Mouse (Mus musculus) midbrain, embryonic 15.5 days (tissue): ENCODE measurements around the gene Cacna2d3. TPM values are rescaled to one million over a fixed set of nuclear protein-coding genes. Genes with fewer than 3 reads are reported as not detected.

Experiments
- ATAC-seq: fragments of 200-750 bp; cut with Nextera tagmentation; replicated peaks from 2 replicates; pipeline ENCODE4 v1.8.0; 2017; ENCODE audit warnings: moderate TSS enrichment
- H3K27ac ChIP-seq: fragments of 300-500 bp; sonication (generic); 2 replicates; pipeline ENCODE4 v1.5.1; 2015; ENCODE audit warnings: mild to moderate bottlenecking, inconsistent platforms
- H3K27me3 ChIP-seq: fragments of 300-500 bp; sonication (generic); replicated peaks from 2 replicates; pipeline ENCODE4 v1.6.1; 2015; ENCODE audit warnings: inconsistent platforms
- H3K36me3 ChIP-seq: fragments of 300-500 bp; sonication (generic); replicated peaks from 2 replicates; pipeline ENCODE4 v1.6.1; 2015; ENCODE audit warnings: inconsistent platforms
- H3K4me1 ChIP-seq: fragments of 300-500 bp; sonication (generic); 2 replicates; pipeline ENCODE4 v1.6.1; 2015; ENCODE audit warnings: inconsistent platforms
- H3K4me2 ChIP-seq: fragments of 300-500 bp; sonication (generic); 2 replicates; pipeline ENCODE4 v1.6.1; 2015; ENCODE audit warnings: inconsistent platforms, mild to moderate bottlenecking, moderate library complexity
- H3K4me3 ChIP-seq: fragments of 300-500 bp; sonication (generic); 2 replicates; pipeline ENCODE4 v1.5.1; 2015; ENCODE audit warnings: mild to moderate bottlenecking, inconsistent platforms
- H3K9ac ChIP-seq: fragments of 300-500 bp; sonication (generic); 2 replicates; pipeline ENCODE4 v1.6.1; 2015; ENCODE audit warnings: mild to moderate bottlenecking, inconsistent platforms
- H3K9me3 ChIP-seq: fragments of 300-500 bp; sonication (generic); 2 replicates; pipeline ENCODE4 v1.6.1; 2016; ENCODE audit warnings: inconsistent platforms
- WGBS: fragments of 180-500 bp; shearing (Covaris S2); methylation state at CpG from one replicate; pipeline ENCODE4 v1.1.7; 2015; ENCODE audit warnings: mixed read lengths; 5-methylcytosine and 5-hydroxymethylcytosine counted together
- polyA plus RNA-seq: library from polyadenylated mRNA; unstranded; fragments of >200 nt; fragmentation: Nextera tagmentation; extraction: Ambion mirVana; gene quantifications from 2 replicates; pipeline ENCODE4 v1.2.1, GENCODE M21; 2015

The Cacna2d3 gene
- polyA plus RNA-seq, 1 experiment from 2014 or later, result 41.9 TPM

GRCm38 (mm10) chr14:29042355-29042754 lies 679.3 kb downstream of the Cacna2d3 start:
- Histone ChIP-seq H3K4me2 (no peak overlapping the region), H3K9ac (no peak overlapping the region), H3K4me3 (no peak overlapping the region), H3K27me3 (no peaks in the 10 kb centered on the region), H3K9me3 (no peaks in the 10 kb centered on the region), H3K27ac (no peak overlapping the region), H3K4me1 (no peaks in the 10 kb centered on the region), H3K36me3 (no peaks in the 10 kb centered on the region)
- no peak for ATAC-seq
- WGBS, result 77% methylated on average over 1 of the region's 1 CpGs

- Histone ChIP-seq H3K27ac (no peak overlapping the region), H3K9me3 (no peaks in the 10 kb centered on the region)
- 98% methylated on average over 1 of the region's 1 CpGs for WGBS
Observed at GRCm38 (mm10) chr14:29041498-29041897, 680.2 kb downstream of the Cacna2d3 start.

GRCm38 (mm10) chr14:29040606-29041364 lies 680.9 kb downstream of the Cacna2d3 start:
- H3K4me1 ChIP-seq, result no peaks in the 10 kb centered on the region
- no peaks in the 10 kb centered on the region for H3K9me3 ChIP-seq
- 74% methylated on average over 9 of the region's 9 CpGs for WGBS
- no peaks in the 10 kb centered on the region for H3K27me3 ChIP-seq
- H3K9ac ChIP-seq, result no peak overlapping the region
- H3K36me3 ChIP-seq, result no peaks in the 10 kb centered on the region
- no peak overlapping the region for H3K27ac ChIP-seq
- no peak for ATAC-seq
- H3K4me3 ChIP-seq, result no peak overlapping the region
- H3K4me2 ChIP-seq, result no peak overlapping the region

More at GRCm38 (mm10) chr14:29041498-29041897, 680.2 kb downstream of the Cacna2d3 start:
- H3K9ac ChIP-seq, result no peak overlapping the region
- no peak overlapping the region for H3K4me3 ChIP-seq
- H3K4me2 ChIP-seq, result no peak overlapping the region
- ATAC-seq, result no peak
- no peaks in the 10 kb centered on the region for H3K4me1 ChIP-seq
- no peaks in the 10 kb centered on the region for H3K36me3 ChIP-seq
- no peaks in the 10 kb centered on the region for H3K27me3 ChIP-seq

- Histone ChIP-seq H3K9me3 (no peaks in the 10 kb centered on the region), H3K4me3 (no peak overlapping the region), H3K27ac (no peak overlapping the region), H3K4me2 (no peak overlapping the region), H3K9ac (no peak overlapping the region), H3K36me3 (no peaks in the 10 kb centered on the region), H3K27me3 (no peaks in the 10 kb centered on the region), H3K4me1 (no peaks in the 10 kb centered on the region)
- no peak for ATAC-seq
- WGBS, result 73% methylated on average over 5 of the region's 5 CpGs
Observed at GRCm38 (mm10) chr14:29038246-29038645, 683.4 kb downstream of the Cacna2d3 start.

- H3K9ac ChIP-seq, result no peak overlapping the region
- WGBS, result 90% methylated on average over 1 of the region's 1 CpGs
- ATAC-seq, result no peak
Observed at GRCm38 (mm10) chr14:29031858-29032395, 689.7 kb downstream of the Cacna2d3 start.

GRCm38 (mm10) chr14:29030519-29030918 lies 691.1 kb downstream of the Cacna2d3 start:
- Histone ChIP-seq H3K27me3 (no peaks in the 10 kb centered on the region), H3K27ac (peak overlapping the region; percentile 32; the same call in 1 of the 2 replicates), H3K4me3 (no peak overlapping the region), H3K9me3 (no peaks in the 10 kb centered on the region), H3K36me3 (no peaks in the 10 kb centered on the region), H3K4me2 (no peak overlapping the region), H3K4me1 (peaks cover 26% of the 10 kb centered on the region), H3K9ac (no peak overlapping the region)
- 36% methylated on average over 9 of the region's 9 CpGs for WGBS
- ATAC-seq, result no peak

More at GRCm38 (mm10) chr14:29031858-29032395, 689.7 kb downstream of the Cacna2d3 start:
- Histone ChIP-seq H3K4me3 (no peak overlapping the region), H3K27me3 (no peaks in the 10 kb centered on the region), H3K4me2 (no peak overlapping the region), H3K4me1 (peaks cover 26% of the 10 kb centered on the region), H3K36me3 (no peaks in the 10 kb centered on the region), H3K9me3 (no peaks in the 10 kb centered on the region), H3K27ac (no peak overlapping the region)

GRCm38 (mm10) chr14:29029896-29030420 lies 691.7 kb downstream of the Cacna2d3 start:
- H3K4me3 ChIP-seq, result no peak overlapping the region
- H3K36me3 ChIP-seq, result no peaks in the 10 kb centered on the region
- peaks cover 26% of the 10 kb centered on the region for H3K4me1 ChIP-seq
- H3K27ac ChIP-seq, result 0 out of 2 replicates have a peak overlapping the region, but pooled peaks have one; percentile 9
- H3K4me2 ChIP-seq, result no peak overlapping the region
- no peak overlapping the region for H3K9ac ChIP-seq
- H3K9me3 ChIP-seq, result no peaks in the 10 kb centered on the region
- WGBS, result 67% methylated on average over 11 of the region's 11 CpGs
- no peaks in the 10 kb centered on the region for H3K27me3 ChIP-seq
- no peak for ATAC-seq

- peak; percentile 17; the same call in 1 of the 2 replicates for ATAC-seq
- H3K36me3 ChIP-seq, result no peaks in the 10 kb centered on the region
- no peak overlapping the region for H3K4me3 ChIP-seq
- H3K27ac ChIP-seq, result no peak overlapping the region
- 33% methylated on average over 2 of the region's 2 CpGs for WGBS
- no peaks in the 10 kb centered on the region for H3K9me3 ChIP-seq
- no peak overlapping the region; the same call in 1 of the 2 replicates for H3K4me2 ChIP-seq
- no peaks in the 10 kb centered on the region for H3K27me3 ChIP-seq
- H3K4me1 ChIP-seq, result peaks cover 26% of the 10 kb centered on the region
- H3K9ac ChIP-seq, result no peak overlapping the region
Observed at GRCm38 (mm10) chr14:29029107-29029469, 692.6 kb downstream of the Cacna2d3 start.

- Histone ChIP-seq H3K27ac (no peak overlapping the region), H3K36me3 (no peaks in the 10 kb centered on the region), H3K4me2 (no peak overlapping the region; the same call in 1 of the 2 replicates), H3K4me1 (peaks cover 26% of the 10 kb centered on the region), H3K9me3 (no peaks in the 10 kb centered on the region), H3K4me3 (no peak overlapping the region), H3K9ac (no peak overlapping the region), H3K27me3 (no peaks in the 10 kb centered on the region)
- 0 out of 2 replicates have a peak, but pooled peaks have one; percentile 4 for ATAC-seq
- WGBS, result 50% methylated on average over 6 of the region's 6 CpGs
Observed at GRCm38 (mm10) chr14:29028391-29029106, 693.1 kb downstream of the Cacna2d3 start.

- H3K4me2 ChIP-seq, result no peak overlapping the region
- WGBS, result 90% methylated on average over 5 of the region's 5 CpGs
- H3K9ac ChIP-seq, result no peak overlapping the region
- no peak overlapping the region for H3K4me3 ChIP-seq
- no peaks in the 10 kb centered on the region for H3K9me3 ChIP-seq
- no peaks in the 10 kb centered on the region for H3K27me3 ChIP-seq
- peaks cover 26% of the 10 kb centered on the region for H3K4me1 ChIP-seq
- no peak overlapping the region for H3K27ac ChIP-seq
- H3K36me3 ChIP-seq, result no peaks in the 10 kb centered on the region
- ATAC-seq, result no peak
Observed at GRCm38 (mm10) chr14:29027276-29027675, 694.4 kb downstream of the Cacna2d3 start.

GRCm38 (mm10) chr14:29025335-29025734 lies 696.3 kb downstream of the Cacna2d3 start:
- no peak for ATAC-seq
- no peak overlapping the region for H3K4me2 ChIP-seq
- no peaks in the 10 kb centered on the region for H3K27me3 ChIP-seq
- no peaks in the 10 kb centered on the region for H3K36me3 ChIP-seq
- H3K9ac ChIP-seq, result no peak overlapping the region
- H3K4me1 ChIP-seq, result peaks cover 19% of the 10 kb centered on the region
- no peak overlapping the region for H3K27ac ChIP-seq
- H3K4me3 ChIP-seq, result no peak overlapping the region
- no peaks in the 10 kb centered on the region for H3K9me3 ChIP-seq
- WGBS, result 82% methylated on average over 6 of the region's 6 CpGs

GRCm38 (mm10) chr14:29023246-29023645 lies 698.4 kb downstream of the Cacna2d3 start:
- Histone ChIP-seq H3K4me2 (no peak overlapping the region), H3K36me3 (no peaks in the 10 kb centered on the region), H3K9ac (no peak overlapping the region), H3K27ac (no peak overlapping the region), H3K4me3 (no peak overlapping the region), H3K27me3 (no peaks in the 10 kb centered on the region), H3K9me3 (no peaks in the 10 kb centered on the region), H3K4me1 (peaks cover 2% of the 10 kb centered on the region)
- ATAC-seq, result no peak
- whole genome bisulfite sequencing, result 94% methylated on average over 4 of the region's 4 CpGs
